Mouse (Mus musculus) forebrain, embryonic 11.5 days (tissue): Measurements from ENCODE around the gene Bhlhb9. TPM values are rescaled to one million over a fixed set of nuclear protein-coding genes. Genes with fewer than 3 reads are reported as not detected.
"Not testable (repeated sequence)": the region's sequence is repeated elsewhere in the genome, so short reads cannot be mapped to it uniquely, and the experiment has no call there.

Experiments used
- ATAC-seq: fragments of 200-750 bp; cut with Nextera tagmentation; replicated peaks from 2 replicates; pipeline ENCODE4 v1.8.0; 2017; ENCODE audit warnings: moderate TSS enrichment; ENCODE audit not compliant: low FRiP score
- DNase-seq: peaks from one replicate; pipeline ENCODE4 v3.0.0-alpha.2; 2017; ENCODE audit warnings: low spot score
- H3K27ac ChIP-seq: fragments of 300-500 bp; sonication (generic); 2 replicates; pipeline ENCODE4 v1.5.1; 2014; ENCODE audit warnings: low read depth, low read length
- H3K27me3 ChIP-seq: fragments of 300-500 bp; sonication (generic); 2 replicates; pipeline ENCODE4 v1.6.1; 2014; ENCODE audit warnings: mild to moderate bottlenecking, low read length, mixed read lengths; ENCODE audit not compliant: control insufficient read depth, insufficient read depth
- H3K36me3 ChIP-seq: fragments of 300-500 bp; sonication (generic); 2 replicates; pipeline ENCODE4 v1.6.1; 2014; ENCODE audit warnings: mild to moderate bottlenecking, low read length, moderate library complexity, mixed read lengths; ENCODE audit not compliant: control insufficient read depth, insufficient read depth
- H3K4me1 ChIP-seq: fragments of 300-500 bp; sonication (generic); replicated peaks from 2 replicates; pipeline ENCODE4 v1.6.1; 2014; ENCODE audit warnings: low read length, mixed read lengths; ENCODE audit not compliant: control insufficient read depth, insufficient read depth
- H3K4me2 ChIP-seq: fragments of 300-500 bp; sonication (generic); 2 replicates; pipeline ENCODE4 v1.6.1; 2014; ENCODE audit warnings: low read depth, mild to moderate bottlenecking, low read length, moderate library complexity, mixed read lengths; ENCODE audit not compliant: severe bottlenecking
- H3K4me3 ChIP-seq: fragments of 300-500 bp; sonication (generic); 2 replicates; pipeline ENCODE4 v1.5.1; 2014; ENCODE audit warnings: low read depth, low read length
- H3K9ac ChIP-seq: fragments of 300-500 bp; sonication (generic); 2 replicates; pipeline ENCODE4 v1.6.1; 2014; ENCODE audit warnings: low read length
- H3K9me3 ChIP-seq: fragments of 300-500 bp; sonication (generic); 2 replicates; pipeline ENCODE4 v1.6.1; 2016; ENCODE audit warnings: low read length, mixed read lengths; ENCODE audit not compliant: control insufficient read depth
- WGBS: fragments of 180-500 bp; shearing (Covaris S2); extraction: QIAGEN DNeasy Blood & Tissue Kit; methylation state at CpG from one replicate; pipeline ENCODE4 v1.1.7; 2014; 5-methylcytosine and 5-hydroxymethylcytosine counted together
- polyA plus RNA-seq: library from polyadenylated mRNA; unstranded; fragments of >200 nt; fragmentation: Nextera tagmentation; extraction: Ambion mirVana; gene quantifications from 2 replicates; pipeline ENCODE4 v1.2.1, GENCODE M21; 2014

Gene Bhlhb9
- polyA plus RNA-seq, 1 experiment from 2014 or later = 65.5 TPM

DNA sequence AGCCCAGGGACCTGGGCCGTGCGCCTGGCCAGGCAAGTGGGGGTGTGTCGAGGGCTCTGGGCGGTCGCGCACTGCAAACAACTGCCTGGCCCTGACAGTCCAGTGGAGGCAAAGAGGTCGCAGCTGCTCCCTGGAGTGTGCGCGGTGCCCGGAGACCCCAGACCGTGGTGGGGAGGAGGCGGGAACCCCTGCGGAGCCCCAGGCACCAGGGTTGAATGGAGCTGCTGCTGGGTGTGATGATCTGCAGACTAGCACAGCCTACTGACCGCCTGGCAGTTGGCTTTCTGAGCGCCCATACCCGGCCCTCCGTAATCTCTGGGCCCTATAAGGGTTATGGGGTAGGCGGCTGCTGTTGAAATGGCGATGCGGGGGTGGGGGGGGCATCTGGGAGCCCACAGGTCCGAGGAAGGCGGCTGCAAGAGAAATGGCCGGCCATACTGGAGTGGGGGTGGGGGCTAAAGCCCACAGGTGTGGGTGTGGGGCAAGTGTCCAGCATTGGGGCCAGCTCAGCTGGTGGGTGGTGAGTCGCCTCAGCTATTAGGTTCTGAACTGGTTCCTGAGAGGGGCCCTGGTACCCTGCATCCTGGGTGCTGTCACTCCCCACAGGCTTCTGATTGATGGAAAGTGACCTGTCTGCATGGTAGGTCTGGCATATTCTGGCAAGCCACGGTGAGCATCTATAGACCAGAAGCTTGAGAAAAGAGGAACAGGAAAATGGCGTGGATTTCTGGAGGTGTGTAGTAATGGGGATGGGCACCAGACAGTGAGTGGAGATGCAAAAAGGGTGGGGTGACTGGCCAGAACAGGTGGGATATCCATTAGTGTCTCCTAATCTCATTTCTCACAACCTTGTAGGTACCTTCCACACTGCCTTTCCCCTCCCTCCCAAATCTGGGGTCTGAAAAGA is 836 bp upstream of the Bhlhb9 start:
- not testable (repeated sequence) for H3K27me3 ChIP-seq, H3K9me3 ChIP-seq, H3K27ac ChIP-seq, H3K36me3 ChIP-seq, H3K4me1 ChIP-seq
- H3K4me2 ChIP-seq = peak overlapping the region; percentile 63
- H3K9ac ChIP-seq = peak overlapping the region; percentile 59
- WGBS = 14% methylated on average over 25 of the region's 26 CpGs
- DNase-seq = peak; percentile 51
- ATAC-seq = peak; percentile 80
- peak overlapping the region; percentile 50 for H3K4me3 ChIP-seq

DNA sequence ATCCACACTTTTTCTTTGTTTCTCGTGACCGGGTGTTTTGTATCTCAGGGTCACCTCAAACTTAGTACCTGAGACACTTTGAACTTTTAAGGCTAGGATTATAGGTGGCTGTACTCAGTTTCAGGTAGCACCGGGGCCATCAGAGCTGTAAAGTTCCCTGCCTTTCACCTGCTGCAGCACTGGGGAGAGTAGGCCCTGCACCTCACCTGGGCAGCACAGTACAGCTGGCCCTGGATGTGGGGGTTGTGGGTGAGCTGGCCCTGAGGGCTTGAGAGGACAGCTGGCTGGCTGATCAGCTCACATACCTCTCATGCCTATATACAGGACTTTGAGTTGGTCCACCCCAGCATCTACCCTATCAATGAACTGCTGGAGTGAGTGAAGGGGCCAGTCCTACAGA is 6.8 kb downstream of the Bhlhb9 start:
- H3K4me2 ChIP-seq = no peak overlapping the region
- no peaks in the 10 kb centered on the region for H3K27me3 ChIP-seq
- H3K4me1 ChIP-seq = no peaks in the 10 kb centered on the region
- no peak for DNase-seq
- H3K36me3 ChIP-seq = no peaks in the 10 kb centered on the region
- H3K27ac ChIP-seq = no peak overlapping the region
- no peak for ATAC-seq
- WGBS = 86% methylated on average over 3 of the region's 3 CpGs
- H3K9ac ChIP-seq = no peak overlapping the region
- H3K4me3 ChIP-seq = no peak overlapping the region
- no peaks in the 10 kb centered on the region for H3K9me3 ChIP-seq

DNA sequence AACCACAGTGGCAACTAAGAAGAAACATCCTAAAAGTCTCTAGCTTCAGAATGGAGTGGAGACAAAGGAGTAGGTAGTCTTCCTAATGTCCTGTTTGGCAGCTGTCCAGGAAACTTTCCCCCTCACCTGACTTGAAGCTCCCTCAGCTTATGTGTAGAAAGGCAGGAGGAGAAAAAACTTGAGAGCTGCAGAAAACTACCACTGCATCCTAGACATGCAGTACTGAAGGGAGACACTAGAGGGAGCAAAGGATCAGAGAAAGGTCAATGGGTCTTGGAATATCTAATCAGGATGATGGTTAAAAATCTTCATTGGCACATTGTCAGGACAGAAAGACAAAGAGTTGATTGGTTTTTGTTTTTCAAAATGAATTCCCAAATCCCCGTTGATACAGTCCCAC is 8.4 kb downstream of the Bhlhb9 start:
- no peaks in the 10 kb centered on the region for H3K4me1 ChIP-seq
- no peaks in the 10 kb centered on the region for H3K27me3 ChIP-seq
- H3K27ac ChIP-seq = no peak overlapping the region
- H3K4me3 ChIP-seq = no peak overlapping the region
- peak; percentile 52 for DNase-seq
- H3K4me2 ChIP-seq = no peak overlapping the region
- H3K36me3 ChIP-seq = no peaks in the 10 kb centered on the region
- ATAC-seq = no peak
- H3K9me3 ChIP-seq = no peaks in the 10 kb centered on the region
- 9% methylated on average over 1 of the region's 1 CpGs for WGBS
- no peak overlapping the region for H3K9ac ChIP-seq

DNA sequence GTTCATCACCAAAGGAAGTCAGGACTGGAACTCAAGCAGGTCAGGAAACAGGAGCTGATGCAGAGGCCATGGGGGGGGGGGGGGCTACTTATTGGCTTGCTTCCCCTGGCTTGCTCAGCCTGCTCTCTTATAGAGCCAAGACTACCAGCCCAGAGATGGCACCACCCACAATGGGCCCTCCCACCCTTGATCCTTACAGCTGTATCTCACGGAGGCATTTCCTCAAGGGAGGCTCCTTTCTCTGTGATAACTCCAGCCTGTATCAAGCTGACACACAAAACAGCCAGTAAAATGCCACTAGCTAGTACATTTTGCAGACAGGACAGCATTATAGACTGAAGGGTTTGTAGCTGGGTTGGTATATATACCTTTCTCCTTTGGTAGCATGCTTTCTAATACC is 38.5 kb downstream of the Bhlhb9 start:
- not testable (repeated sequence) for H3K9me3 ChIP-seq, H3K36me3 ChIP-seq, H3K27me3 ChIP-seq, H3K4me2 ChIP-seq, ATAC-seq, H3K9ac ChIP-seq, DNase-seq, H3K27ac ChIP-seq, H3K4me3 ChIP-seq, H3K4me1 ChIP-seq
- WGBS = 61% methylated on average over 1 of the region's 1 CpGs

DNA sequence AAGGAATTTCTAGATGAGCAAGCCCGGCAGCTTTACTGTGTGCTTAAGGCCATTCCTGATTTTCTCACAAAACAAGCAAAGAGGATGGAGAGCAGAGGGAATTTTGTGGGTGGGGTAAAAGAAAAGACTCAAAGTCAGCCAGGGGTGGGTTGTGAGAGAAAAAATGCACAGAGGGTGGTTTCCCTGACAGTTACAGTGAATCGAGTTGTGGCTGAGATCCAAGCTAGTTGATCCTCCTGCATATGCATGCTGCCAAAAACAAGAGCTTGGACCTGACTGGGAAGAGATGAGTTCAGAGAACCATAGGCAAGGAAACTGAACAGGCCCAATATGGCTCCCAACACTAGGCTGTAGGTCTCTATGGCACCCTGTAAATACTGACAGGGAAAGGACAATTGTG is 40.5 kb downstream of the Bhlhb9 start:
- DNase-seq (no peak), ATAC-seq (no peak)
- H3K36me3 ChIP-seq = no peaks in the 10 kb centered on the region
- WGBS = 82% methylated on average over 2 of the region's 2 CpGs
- no peak overlapping the region for H3K27ac ChIP-seq
- H3K4me1 ChIP-seq = no peaks in the 10 kb centered on the region
- no peak overlapping the region for H3K4me2 ChIP-seq
- no peak overlapping the region for H3K9ac ChIP-seq
- H3K4me3 ChIP-seq = no peak overlapping the region
- no peaks in the 10 kb centered on the region for H3K9me3 ChIP-seq
- H3K27me3 ChIP-seq = no peaks in the 10 kb centered on the region

DNA sequence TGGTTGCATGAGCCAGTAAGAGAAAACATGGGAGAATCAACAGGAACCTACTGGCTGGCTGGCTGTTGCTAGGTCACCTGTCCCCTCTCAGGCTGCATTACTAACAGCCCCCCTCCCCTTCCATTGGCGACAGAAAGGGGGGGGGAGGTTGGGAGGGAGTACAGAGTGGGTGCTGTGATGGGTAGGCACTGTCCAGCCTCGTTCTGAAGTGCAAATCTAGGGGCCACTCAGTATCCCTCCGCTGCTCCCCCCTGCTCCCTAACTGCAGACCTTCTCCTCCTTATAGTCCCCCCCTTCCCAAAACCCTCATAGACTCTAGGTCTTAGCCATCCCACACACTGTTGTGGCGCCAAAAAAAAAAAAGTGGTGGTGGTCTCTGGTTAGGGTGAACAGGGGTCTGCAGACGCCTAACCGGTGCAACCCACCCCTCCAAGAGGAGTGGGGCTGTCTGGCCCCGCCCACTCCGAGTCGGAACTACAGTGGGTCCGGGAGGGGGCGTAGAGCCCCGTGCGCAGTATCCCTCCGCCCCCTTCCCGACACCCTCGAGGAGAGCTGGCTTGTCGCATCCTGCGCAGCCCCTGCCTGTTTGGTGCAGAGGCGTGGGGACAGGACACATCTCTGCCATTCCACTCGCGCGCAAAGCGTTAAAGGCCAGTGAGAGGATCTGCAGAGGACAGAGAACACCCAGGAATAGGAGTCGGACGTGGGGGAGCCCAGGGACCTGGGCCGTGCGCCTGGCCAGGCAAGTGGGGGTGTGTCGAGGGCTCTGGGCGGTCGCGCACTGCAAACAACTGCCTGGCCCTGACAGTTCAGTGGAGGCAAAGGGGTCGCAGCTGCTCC is 41.3 kb downstream of the Bhlhb9 start, which contains the start of gene Gprasp2:
Gprasp2 (plus strand) TSS at position 514 of the 840 bp plus-strand sequence.
- H3K4me2 ChIP-seq = peak within 1 kb of the TSS; percentile 55
- WGBS = 26% methylated on average over 30 of the region's 32 CpGs

DNA sequence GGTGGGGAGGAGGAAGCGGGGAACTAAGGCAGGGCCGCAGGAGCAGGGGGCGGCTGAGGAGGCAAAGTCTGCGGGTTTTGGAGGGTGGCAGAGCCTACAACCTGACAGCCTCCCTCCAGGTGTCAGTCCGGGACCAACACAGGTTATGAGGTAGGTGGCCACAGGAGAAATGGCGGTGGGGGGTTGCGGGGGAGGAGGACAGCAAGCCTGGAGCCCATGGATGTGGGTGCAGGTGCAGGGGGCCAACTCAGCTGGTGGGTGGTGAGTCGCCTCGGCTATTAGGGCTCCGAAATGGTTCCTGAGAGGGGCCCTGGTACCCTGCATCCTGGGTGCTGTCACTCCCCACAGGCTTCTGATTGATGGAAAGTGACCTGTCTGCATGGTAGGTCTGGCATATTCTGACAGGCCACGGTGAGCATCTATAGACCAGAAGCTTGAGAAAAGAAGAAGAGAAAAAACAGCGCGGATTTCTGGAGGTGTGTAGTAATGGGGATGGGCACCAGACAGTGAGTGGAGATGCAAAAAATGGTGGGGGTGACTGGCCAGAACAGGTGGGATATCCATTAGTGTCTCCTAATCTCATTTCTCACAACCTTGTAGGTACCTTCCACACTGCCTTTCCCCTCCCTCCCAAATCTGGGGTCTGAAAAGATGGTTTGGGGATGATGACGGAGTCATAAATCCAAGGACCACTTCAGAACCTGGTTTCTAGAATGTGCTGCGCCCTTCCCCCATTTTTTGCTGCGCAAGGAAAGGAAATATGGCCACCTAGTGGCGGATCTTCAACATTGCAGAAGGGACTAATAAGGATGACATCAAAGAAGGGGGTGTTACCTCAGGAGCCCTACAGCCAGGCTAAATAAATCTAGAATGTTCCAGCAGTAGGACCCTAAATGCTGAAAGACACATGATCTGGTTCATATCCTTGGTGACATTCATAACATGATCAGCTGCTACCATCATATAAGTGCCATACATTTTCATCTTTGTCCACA is 42.3 kb downstream of the Bhlhb9 start:
- not testable (repeated sequence) for H3K27me3 ChIP-seq, H3K36me3 ChIP-seq, H3K9me3 ChIP-seq, H3K4me1 ChIP-seq, H3K27ac ChIP-seq
- H3K4me2 ChIP-seq = peak overlapping the region; percentile 55
- WGBS = 24% methylated on average over 16 of the region's 17 CpGs
- H3K4me3 ChIP-seq = peak overlapping the region; percentile 37
- peak; percentile 56 for DNase-seq
- ATAC-seq = peak; percentile 50
- peak overlapping the region; percentile 32 for H3K9ac ChIP-seq

More for the DNA sequence above, 41.3 kb downstream of the Bhlhb9 start, which contains the start of gene Gprasp2:
- not testable (repeated sequence) for H3K36me3 ChIP-seq, H3K9me3 ChIP-seq, H3K27ac ChIP-seq, H3K27me3 ChIP-seq, H3K4me1 ChIP-seq
- peak; percentile 71 for DNase-seq
- peak; percentile 93 for ATAC-seq
- Histone ChIP-seq H3K4me3 (peak within 1 kb of the TSS; percentile 37), H3K9ac (peak within 1 kb of the TSS; percentile 32)

DNA sequence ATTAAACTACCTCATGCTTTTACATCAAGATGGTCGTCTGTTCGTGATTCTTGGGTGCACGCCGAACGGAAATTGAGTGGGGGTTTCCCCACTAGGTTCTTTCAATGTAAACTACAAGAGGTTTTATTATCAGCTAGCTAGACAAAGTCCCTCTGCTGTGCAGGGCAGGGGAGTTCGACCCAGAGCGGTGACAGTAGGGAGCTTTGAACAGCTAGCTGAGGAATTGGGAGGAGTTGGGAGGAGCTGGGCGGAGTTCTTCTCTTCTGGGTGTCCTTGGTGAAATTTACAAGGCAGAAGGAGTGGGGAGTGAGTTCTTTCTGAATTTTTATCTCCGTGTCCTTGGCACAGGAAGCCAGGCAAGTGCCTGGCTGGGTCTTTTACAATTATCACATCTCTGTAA is 69.4 kb downstream of the Bhlhb9 start:
- H3K9ac ChIP-seq, H3K4me2 ChIP-seq, H3K4me1 ChIP-seq, H3K4me3 ChIP-seq, H3K36me3 ChIP-seq, H3K27me3 ChIP-seq, DNase-seq, H3K27ac ChIP-seq, ATAC-seq, H3K9me3 ChIP-seq: not testable (repeated sequence)
- WGBS = 81% methylated on average over 9 of the region's 9 CpGs
